Mouse (Mus musculus) stomach, embryonic 14.5 days (tissue): Measurements from ENCODE around the gene Fam216a. TPM values are rescaled to one million over a fixed set of nuclear protein-coding genes. Genes with fewer than 3 reads are reported as not detected.

Source experiments
- ATAC-seq: fragments of 200-750 bp; cut with Nextera tagmentation; 2 replicates; pipeline ENCODE4 v1.8.0; 2017; ENCODE audit warnings: low read depth, moderate TSS enrichment; ENCODE audit not compliant: insufficient number of reproducible peaks, insufficient read depth, low FRiP score
- H3K27ac ChIP-seq: fragments of 300-500 bp; sonication (generic); 2 replicates; pipeline ENCODE4 v1.5.1; 2014; ENCODE audit warnings: mild to moderate bottlenecking, low read length, moderate library complexity, mixed read lengths
- H3K27me3 ChIP-seq: fragments of 300-500 bp; sonication (generic); 2 replicates; pipeline ENCODE4 v1.6.1; 2014; ENCODE audit warnings: low read length, control low read depth, mixed read lengths; ENCODE audit not compliant: control insufficient read depth, insufficient read depth
- H3K36me3 ChIP-seq: fragments of 300-500 bp; sonication (generic); 2 replicates; pipeline ENCODE4 v1.6.1; 2014; ENCODE audit warnings: mild to moderate bottlenecking, control low read depth, low read length, moderate library complexity, mixed read lengths; ENCODE audit not compliant: control insufficient read depth, insufficient read depth
- H3K4me1 ChIP-seq: fragments of 300-500 bp; sonication (generic); 2 replicates; pipeline ENCODE4 v1.6.1; 2014; ENCODE audit warnings: low read length, control low read depth, mixed read lengths; ENCODE audit not compliant: control insufficient read depth, insufficient read depth
- H3K4me2 ChIP-seq: fragments of 300-500 bp; sonication (generic); replicated peaks from 2 replicates; pipeline ENCODE4 v1.6.1; 2014; ENCODE audit warnings: low read depth, low read length, control low read depth
- H3K4me3 ChIP-seq: fragments of 300-500 bp; sonication (generic); 2 replicates; pipeline ENCODE4 v1.5.1; 2014; ENCODE audit warnings: low read depth, low read length, control low read depth
- H3K9ac ChIP-seq: fragments of 300-500 bp; sonication (generic); replicated peaks from 2 replicates; pipeline ENCODE4 v1.6.1; 2014; ENCODE audit warnings: low read depth, mild to moderate bottlenecking, control low read depth, low read length, moderate library complexity, mixed read lengths
- H3K9me3 ChIP-seq: fragments of 300-500 bp; sonication (generic); 2 replicates; pipeline ENCODE4 v1.6.1; 2016; ENCODE audit warnings: low read depth, low read length, control low read depth; ENCODE audit not compliant: control insufficient read depth
- WGBS: fragments of 180-500 bp; shearing (Covaris S2); extraction: QIAGEN DNeasy Blood & Tissue Kit; methylation state at CpG from one replicate; pipeline ENCODE4 v1.1.7; 2014; 5-methylcytosine and 5-hydroxymethylcytosine counted together
- polyA plus RNA-seq: library from polyadenylated mRNA; unstranded; fragments of >200 nt; fragmentation: Nextera tagmentation; extraction: Ambion mirVana; gene quantifications from 2 replicates; pipeline ENCODE4 v1.2.1, GENCODE M21; 2014

Gene Fam216a
- polyA plus RNA-seq, 1 experiment from 2014 or later, result 62.9 TPM

GRCm38 (mm10) chr5:122378171-122378570 is 6.0 kb upstream of the Fam216a start:
- 95% methylated on average over 12 of the region's 12 CpGs for WGBS
- peaks cover 3% of the 10 kb centered on the region; the same call in 1 of the 2 replicates for H3K4me1 ChIP-seq
- H3K4me2 ChIP-seq, result no peak overlapping the region
- no peak overlapping the region for H3K27ac ChIP-seq
- no peak overlapping the region for H3K9ac ChIP-seq
- peaks cover 35% of the 10 kb centered on the region for H3K36me3 ChIP-seq
- ATAC-seq, result no peak
- H3K9me3 ChIP-seq, result no peaks in the 10 kb centered on the region
- H3K27me3 ChIP-seq, result no peaks in the 10 kb centered on the region
- H3K4me3 ChIP-seq, result no peak overlapping the region

- Histone ChIP-seq H3K4me1 (peaks cover 6% of the 10 kb centered on the region; the same call in 1 of the 2 replicates), H3K36me3 (peaks cover 31% of the 10 kb centered on the region), H3K9me3 (no peaks in the 10 kb centered on the region), H3K27ac (no peak overlapping the region), H3K9ac (no peak overlapping the region), H3K4me2 (no peak overlapping the region), H3K4me3 (no peak overlapping the region), H3K27me3 (no peaks in the 10 kb centered on the region)
- ATAC-seq, result no peak
- 88% methylated on average over 4 of the region's 4 CpGs for WGBS
Measured at GRCm38 (mm10) chr5:122377101-122377833, 5.1 kb upstream of the Fam216a start.

- WGBS, result 9% methylated on average over 5 of the region's 5 CpGs
- Histone ChIP-seq H3K27ac (peak overlapping the region; percentile 85), H3K4me3 (peak overlapping the region; percentile 81), H3K4me2 (peak overlapping the region; percentile 52), H3K4me1 (peaks cover 11% of the 10 kb centered on the region; the same call in 1 of the 2 replicates), H3K36me3 (peaks cover 16% of the 10 kb centered on the region; the same call in 1 of the 2 replicates), H3K27me3 (no peaks in the 10 kb centered on the region), H3K9ac (peak overlapping the region; percentile 71), H3K9me3 (no peaks in the 10 kb centered on the region)
- no peak for ATAC-seq
Measured at GRCm38 (mm10) chr5:122372878-122373277, 714 bp upstream of the Fam216a start.

GRCm38 (mm10) chr5:122371591-122372191 is 473 bp downstream of the Fam216a start, which contains the start of gene Gpn3:
Gpn3 (plus strand) TSS chr5:122371876.
- Histone ChIP-seq H3K36me3 (peaks cover 26% of the 10 kb centered on the region), H3K9ac (peak within 1 kb of the TSS; percentile 71), H3K27ac (peak within 1 kb of the TSS; percentile 93), H3K9me3 (no peaks in the 10 kb centered on the region), H3K4me3 (peak within 1 kb of the TSS; percentile 81), H3K4me2 (peak within 1 kb of the TSS; percentile 52), H3K4me1 (peaks cover 11% of the 10 kb centered on the region; the same call in 1 of the 2 replicates), H3K27me3 (no peaks in the 10 kb centered on the region)
- WGBS, result under 1% methylated on average over 39 of the region's 46 CpGs
- ATAC-seq, result peak; percentile 67

- no peaks in the 10 kb centered on the region for H3K27me3 ChIP-seq
- 0 out of 2 replicates have a peak, but pooled peaks cover 2% of the 10 kb centered on the region for H3K4me1 ChIP-seq
- no peaks in the 10 kb centered on the region for H3K9me3 ChIP-seq
- H3K4me2 ChIP-seq, result peak overlapping the region; percentile 72
- peak overlapping the region; percentile 87 for H3K9ac ChIP-seq
- WGBS, result under 1% methylated on average over 52 of the region's 57 CpGs
- H3K27ac ChIP-seq, result peak overlapping the region; percentile 56; the same call in 1 of the 2 replicates
- peak; percentile 68; the same call in 1 of the 2 replicates for ATAC-seq
- no peaks in the 10 kb centered on the region for H3K36me3 ChIP-seq
- H3K4me3 ChIP-seq, result peak overlapping the region; percentile 80
Measured at GRCm38 (mm10) chr5:122354492-122355067, 17.6 kb downstream of the Fam216a start.

- H3K9ac ChIP-seq, result peak within 1 kb of the TSS; percentile 87
- H3K4me1 ChIP-seq, result 0 out of 2 replicates have a peak, but pooled peaks cover 2% of the 10 kb centered on the region
- H3K27ac ChIP-seq, result peak within 1 kb of the TSS; percentile 56; the same call in 1 of the 2 replicates
- no peaks in the 10 kb centered on the region for H3K9me3 ChIP-seq
- under 1% methylated on average over 50 of the region's 51 CpGs for WGBS
- peak within 1 kb of the TSS; percentile 80 for H3K4me3 ChIP-seq
- peak; percentile 91 for ATAC-seq
- H3K27me3 ChIP-seq, result no peaks in the 10 kb centered on the region
- peak within 1 kb of the TSS; percentile 72 for H3K4me2 ChIP-seq
- H3K36me3 ChIP-seq, result no peaks in the 10 kb centered on the region
Measured at GRCm38 (mm10) chr5:122353807-122354491, 18.2 kb downstream of the Fam216a start, which contains the start of the genes Rad9b and Vps29. Rad9b (minus strand) TSS chr5:122354233. Vps29 (plus strand) TSS chr5:122354369.

GRCm38 (mm10) chr5:122345777-122346176 is 26.4 kb downstream of the Fam216a start:
- no peak overlapping the region for H3K27ac ChIP-seq
- H3K4me3 ChIP-seq, result no peak overlapping the region
- H3K9me3 ChIP-seq, result no peaks in the 10 kb centered on the region
- H3K36me3 ChIP-seq, result no peaks in the 10 kb centered on the region
- H3K9ac ChIP-seq, result no peak overlapping the region
- no peaks in the 10 kb centered on the region for H3K4me1 ChIP-seq
- H3K4me2 ChIP-seq, result no peak overlapping the region
- ATAC-seq, result no peak
- 76% methylated on average over 4 of the region's 4 CpGs for WGBS
- no peaks in the 10 kb centered on the region for H3K27me3 ChIP-seq

GRCm38 (mm10) chr5:122344260-122344659 is 27.9 kb downstream of the Fam216a start:
- no peak overlapping the region for H3K4me3 ChIP-seq
- no peaks in the 10 kb centered on the region for H3K4me1 ChIP-seq
- no peaks in the 10 kb centered on the region for H3K9me3 ChIP-seq
- H3K27me3 ChIP-seq, result no peaks in the 10 kb centered on the region
- WGBS, result 9% methylated on average over 5 of the region's 5 CpGs
- H3K36me3 ChIP-seq, result no peaks in the 10 kb centered on the region
- H3K4me2 ChIP-seq, result no peak overlapping the region
- no peak overlapping the region for H3K27ac ChIP-seq
- no peak overlapping the region for H3K9ac ChIP-seq
- peak; percentile 28; the same call in 1 of the 2 replicates for ATAC-seq
